Mouse (Mus musculus) brain, embryonic 18.5 days (tissue): ENCODE data around the gene Slc25a45.

Experiments used
- DNase-seq: peaks from one replicate; pipeline ENCODE4 v3.0.0-alpha.2; 2012; ENCODE audit warnings: low read depth, low spot score

Gene Slc25a45

GRCm38 (mm10) chr19:5928104-5928503 is 50.5 kb downstream of the Slc25a45 start:
- DNase-seq = no peak

GRCm38 (mm10) chr19:5928546-5928945 is 50.9 kb downstream of the Slc25a45 start:
- no peak for DNase-seq

GRCm38 (mm10) chr19:5929634-5930596 is 52.3 kb downstream of the Slc25a45 start:
- DNase-seq = no peak

DNA sequence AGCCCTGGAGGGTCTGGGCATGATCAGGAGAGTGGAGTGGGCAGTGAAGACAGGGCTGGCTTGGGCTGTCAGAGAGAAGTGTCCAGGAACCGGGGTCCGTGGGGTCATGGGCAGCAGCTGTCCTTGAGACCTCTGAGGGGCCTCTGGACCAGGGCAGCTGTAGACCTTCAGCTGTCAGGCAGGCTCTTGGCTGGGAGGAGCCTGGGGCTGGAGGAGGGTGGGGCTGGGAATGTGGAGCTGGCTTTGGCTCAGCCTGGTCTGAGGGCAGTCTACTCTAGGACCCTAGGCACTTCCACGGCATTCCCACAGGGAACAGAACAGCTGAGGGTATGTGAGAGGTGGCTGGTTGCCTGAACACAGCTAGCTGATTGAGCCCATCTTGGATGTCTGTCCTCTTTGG is 57.7 kb downstream of the Slc25a45 start:
- no peak for DNase-seq
